Mouse (Mus musculus) neural tube, embryonic 12.5 days (tissue): ENCODE measurements at regions not wholly inside any gene's neighbourhood (a gene's known extent, or its start where the extent isn't known, plus 50 kb on each side); places are given as distances from the start of the nearest gene placed in this dataset.
"Not testable (repeated sequence)": the region's sequence is repeated elsewhere in the genome, so short reads cannot be mapped to it uniquely, and the experiment has no call there.

Experiments
- ATAC-seq: fragments of 200-750 bp; cut with Nextera tagmentation; 2 replicates; pipeline ENCODE4 v1.8.0; 2017; ENCODE audit warnings: low read depth, mild to moderate bottlenecking, moderate TSS enrichment, moderate library complexity; ENCODE audit not compliant: low FRiP score
- H3K27ac ChIP-seq: fragments of 300-500 bp; sonication (generic); 2 replicates; pipeline ENCODE4 v1.5.1; 2016
- H3K27me3 ChIP-seq: fragments of 300-500 bp; sonication (generic); replicated peaks from 2 replicates; pipeline ENCODE4 v1.6.1; 2016; ENCODE audit warnings: mild to moderate bottlenecking
- H3K36me3 ChIP-seq: fragments of 300-500 bp; sonication (generic); 2 replicates; pipeline ENCODE4 v1.6.1; 2016; ENCODE audit warnings: mild to moderate bottlenecking
- H3K4me1 ChIP-seq: fragments of 300-500 bp; sonication (generic); 2 replicates; pipeline ENCODE4 v1.6.1; 2016
- H3K4me2 ChIP-seq: fragments of 300-500 bp; sonication (generic); replicated peaks from 2 replicates; pipeline ENCODE4 v1.6.1; 2016; ENCODE audit warnings: mild to moderate bottlenecking
- H3K4me3 ChIP-seq: fragments of 300-500 bp; sonication (generic); 2 replicates; pipeline ENCODE4 v1.5.1; 2016
- H3K9ac ChIP-seq: fragments of 300-500 bp; sonication (generic); 2 replicates; pipeline ENCODE4 v1.6.1; 2016; ENCODE audit warnings: mild to moderate bottlenecking
- H3K9me3 ChIP-seq: fragments of 300-500 bp; sonication (generic); 2 replicates; pipeline ENCODE4 v1.6.1; 2016; ENCODE audit warnings: mild to moderate bottlenecking
- WGBS: fragments of 180-500 bp; shearing (Covaris S2); methylation state at CpG from one replicate; pipeline ENCODE4 v1.1.7; 2016; 5-methylcytosine and 5-hydroxymethylcytosine counted together

DNA sequence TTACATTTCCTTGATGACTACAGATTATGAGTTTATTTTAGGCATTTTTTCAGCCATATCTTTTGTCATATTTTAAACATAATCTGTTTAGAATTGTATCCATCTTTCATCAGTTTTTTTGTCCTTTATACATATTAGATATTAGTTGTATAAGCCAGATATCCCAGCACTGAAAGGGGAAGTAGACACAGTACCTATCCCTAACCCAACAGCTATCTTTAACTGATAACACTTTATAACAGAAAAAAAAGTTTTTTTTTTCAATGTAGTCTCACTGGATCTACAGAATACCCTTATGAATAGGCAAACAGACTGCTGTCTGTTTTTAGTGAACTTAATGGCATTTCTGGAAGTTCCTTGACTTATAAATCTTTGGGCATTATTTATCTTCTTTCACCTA lies 1152.1 kb upstream of the Fam98a start:
- Histone ChIP-seq H3K4me2 (no peak overlapping the region), H3K4me3 (no peak overlapping the region), H3K36me3 (no peaks in the 10 kb centered on the region), H3K9me3 (no peaks in the 10 kb centered on the region), H3K4me1 (no peaks in the 10 kb centered on the region), H3K9ac (no peak overlapping the region), H3K27me3 (no peaks in the 10 kb centered on the region), H3K27ac (no peak overlapping the region)
- ATAC-seq = no peak

DNA sequence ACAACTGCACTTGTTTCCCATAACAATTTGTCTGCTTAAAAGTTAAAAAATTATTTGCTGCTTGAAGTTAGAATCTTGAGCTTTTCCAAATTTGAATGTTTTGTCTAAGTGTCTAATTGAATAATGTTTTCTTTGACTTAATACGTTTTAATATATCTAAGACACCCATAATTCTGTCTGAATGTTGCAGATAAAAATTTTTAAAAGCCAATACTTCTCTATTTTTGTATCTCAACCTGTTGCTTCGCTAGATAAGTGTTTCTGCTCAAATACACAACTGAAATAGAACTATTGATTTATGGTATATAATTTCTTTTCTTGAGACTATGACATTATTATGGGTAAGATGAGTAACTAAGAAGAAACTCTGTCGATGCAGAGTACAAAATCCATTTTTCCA lies 1144.5 kb upstream of the Fam98a start:
- H3K9me3 ChIP-seq = no peaks in the 10 kb centered on the region
- H3K4me3 ChIP-seq = no peak overlapping the region
- no peaks in the 10 kb centered on the region for H3K4me1 ChIP-seq
- no peaks in the 10 kb centered on the region for H3K27me3 ChIP-seq
- 79% methylated on average over 3 of the region's 3 CpGs for WGBS
- H3K27ac ChIP-seq = no peak overlapping the region
- ATAC-seq = no peak
- no peak overlapping the region for H3K9ac ChIP-seq
- no peaks in the 10 kb centered on the region for H3K36me3 ChIP-seq
- H3K4me2 ChIP-seq = no peak overlapping the region

DNA sequence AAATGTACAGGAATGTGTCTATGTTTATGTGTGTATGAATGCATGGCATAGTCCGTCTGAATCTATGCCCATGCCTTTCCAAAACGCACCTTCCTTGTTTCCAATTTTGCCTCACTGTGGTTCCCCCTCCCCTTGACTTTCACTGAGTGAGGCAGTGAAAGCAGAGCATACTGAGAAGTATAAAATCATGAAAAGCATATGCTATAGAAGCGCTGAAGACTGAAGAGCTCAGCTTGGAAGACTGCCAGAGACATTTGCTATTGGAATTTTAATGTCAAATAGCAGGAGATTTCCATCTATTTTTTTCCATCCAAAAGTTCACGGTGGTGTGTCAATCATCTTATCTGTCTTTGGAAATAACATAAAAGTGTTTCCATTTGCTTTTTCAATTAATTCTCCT lies 1106.3 kb upstream of the Fam98a start:
- Histone ChIP-seq H3K4me2 (no peak overlapping the region), H3K27me3 (no peaks in the 10 kb centered on the region), H3K4me3 (no peak overlapping the region), H3K9ac (no peak overlapping the region), H3K4me1 (no peaks in the 10 kb centered on the region), H3K9me3 (no peaks in the 10 kb centered on the region), H3K27ac (no peak overlapping the region), H3K36me3 (no peaks in the 10 kb centered on the region)
- ATAC-seq = no peak
- WGBS = 82% methylated on average over 4 of the region's 4 CpGs

DNA sequence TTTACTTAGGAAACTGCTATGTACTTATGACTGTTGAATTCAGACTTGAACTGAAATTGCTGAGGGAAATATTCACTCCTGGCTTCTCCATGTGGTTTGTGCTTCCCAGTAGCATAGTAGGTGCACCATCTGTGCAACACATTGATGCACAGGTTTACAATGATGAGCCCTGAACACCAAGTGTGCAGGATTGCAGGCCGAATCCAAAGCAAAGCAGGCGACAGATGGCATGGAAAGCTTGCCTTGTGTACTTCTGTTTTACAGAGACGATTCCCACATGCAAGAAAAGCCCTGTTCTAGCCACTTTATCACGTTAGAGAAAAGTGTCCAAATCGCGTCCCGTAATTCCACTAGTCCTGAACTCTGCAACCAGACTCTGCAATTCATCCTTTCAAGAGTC lies 1074.2 kb upstream of the Fam98a start:
- no peak overlapping the region for H3K27ac ChIP-seq
- H3K4me2 ChIP-seq = no peak overlapping the region
- ATAC-seq = no peak
- no peaks in the 10 kb centered on the region for H3K27me3 ChIP-seq
- H3K4me3 ChIP-seq = no peak overlapping the region
- no peaks in the 10 kb centered on the region for H3K4me1 ChIP-seq
- 85% methylated on average over 7 of the region's 7 CpGs for WGBS
- H3K36me3 ChIP-seq = no peaks in the 10 kb centered on the region
- H3K9ac ChIP-seq = no peak overlapping the region
- H3K9me3 ChIP-seq = no peaks in the 10 kb centered on the region

DNA sequence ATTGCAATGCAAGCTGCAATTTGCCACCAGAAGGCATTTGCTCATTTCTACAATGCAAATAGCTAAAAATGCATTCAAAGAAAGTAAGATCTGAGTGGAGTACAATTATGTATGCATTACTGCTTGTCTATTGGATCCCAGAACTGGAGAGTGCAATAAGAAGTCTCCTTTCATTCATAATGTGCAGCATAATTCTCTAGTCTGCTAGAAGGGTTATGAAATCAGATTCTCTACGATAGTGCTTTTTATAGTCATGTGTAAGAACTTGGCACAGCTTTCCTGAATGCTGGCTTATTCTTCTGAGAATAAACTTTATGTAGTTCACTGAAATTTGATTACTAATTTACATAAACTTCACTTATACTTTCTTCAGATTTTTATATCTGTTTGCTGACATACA lies 1053.5 kb upstream of the Fam98a start:
- no peak for ATAC-seq
- Histone ChIP-seq H3K36me3 (no peaks in the 10 kb centered on the region), H3K4me1 (no peaks in the 10 kb centered on the region), H3K4me3 (no peak overlapping the region), H3K4me2 (no peak overlapping the region), H3K9ac (no peak overlapping the region), H3K9me3 (no peaks in the 10 kb centered on the region), H3K27me3 (no peaks in the 10 kb centered on the region), H3K27ac (no peak overlapping the region)
- 77% methylated on average over 1 of the region's 1 CpGs for WGBS

DNA sequence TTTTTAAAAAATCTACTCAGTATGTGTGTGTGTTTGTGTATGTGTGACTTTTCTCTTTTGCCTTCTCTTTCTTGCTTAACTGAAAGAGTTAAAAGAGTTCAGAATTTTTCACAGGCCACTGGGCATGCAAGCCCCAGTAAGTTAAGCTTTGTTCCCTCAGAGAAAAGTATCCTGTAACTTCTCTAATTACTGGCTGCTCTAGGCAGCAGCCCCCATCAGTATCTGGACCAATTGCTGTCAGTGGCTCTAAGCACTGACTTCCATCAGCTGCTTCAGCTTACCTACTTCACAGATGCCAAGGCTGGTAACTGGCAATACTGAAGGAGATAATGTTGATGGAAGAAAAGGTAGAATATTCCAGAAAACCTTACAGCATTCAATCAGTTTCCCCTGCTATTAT lies 1026.6 kb upstream of the Fam98a start:
- H3K9me3 ChIP-seq = no peaks in the 10 kb centered on the region
- no peak overlapping the region for H3K4me2 ChIP-seq
- H3K27ac ChIP-seq = no peak overlapping the region
- H3K9ac ChIP-seq = no peak overlapping the region
- H3K4me3 ChIP-seq = no peak overlapping the region
- ATAC-seq = no peak
- no peaks in the 10 kb centered on the region for H3K4me1 ChIP-seq
- H3K36me3 ChIP-seq = no peaks in the 10 kb centered on the region
- H3K27me3 ChIP-seq = no peaks in the 10 kb centered on the region

DNA sequence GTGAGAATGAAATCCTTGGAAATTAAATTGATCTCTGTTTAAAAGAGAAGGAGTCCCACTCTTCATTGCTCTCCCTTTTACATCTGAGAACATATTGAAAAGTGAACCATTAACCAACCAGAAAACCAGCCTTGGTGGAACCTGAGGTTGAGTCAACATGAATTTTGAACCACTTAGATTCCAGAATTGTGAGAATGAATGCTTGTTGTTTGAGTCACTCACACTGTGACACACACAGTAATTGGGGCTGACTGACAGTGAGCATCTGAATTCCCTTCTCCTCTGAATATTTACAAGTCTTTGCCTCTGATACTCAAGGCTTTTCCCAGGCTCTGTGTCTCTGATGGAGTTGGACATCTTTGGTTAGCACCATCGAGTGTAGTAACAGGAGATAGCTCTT lies 1008.0 kb upstream of the Fam98a start:
- Histone ChIP-seq H3K36me3 (no peaks in the 10 kb centered on the region), H3K27me3 (no peaks in the 10 kb centered on the region), H3K27ac (no peak overlapping the region), H3K4me1 (no peaks in the 10 kb centered on the region), H3K9ac (no peak overlapping the region), H3K4me2 (no peak overlapping the region), H3K9me3 (no peaks in the 10 kb centered on the region), H3K4me3 (no peak overlapping the region)
- no peak for ATAC-seq
- whole genome bisulfite sequencing = 74% methylated on average over 1 of the region's 1 CpGs

DNA sequence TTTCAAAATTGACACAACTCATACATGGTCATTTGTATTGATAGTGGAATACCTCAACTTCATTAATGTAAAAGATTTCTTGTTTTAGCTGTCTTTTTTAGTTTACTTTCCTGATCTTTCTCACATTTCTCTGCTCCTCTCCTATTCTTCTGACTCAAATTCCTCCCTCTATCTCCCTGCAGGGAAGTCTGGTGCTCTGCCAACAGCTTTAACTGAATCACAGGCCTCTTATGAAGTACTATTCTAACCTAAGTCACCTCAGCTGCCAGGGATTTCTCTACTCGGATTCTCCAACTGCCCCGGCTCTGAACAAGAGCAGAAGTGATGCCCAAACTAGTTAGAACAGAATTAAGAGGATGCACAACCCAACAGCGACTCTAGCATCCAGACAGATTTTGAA lies 993.8 kb upstream of the Fam98a start:
- Histone ChIP-seq H3K9me3 (no peaks in the 10 kb centered on the region), H3K4me3 (no peak overlapping the region), H3K27ac (no peak overlapping the region), H3K27me3 (no peaks in the 10 kb centered on the region), H3K4me2 (no peak overlapping the region), H3K36me3 (no peaks in the 10 kb centered on the region), H3K9ac (no peak overlapping the region), H3K4me1 (no peaks in the 10 kb centered on the region)
- 83% methylated on average over 3 of the region's 3 CpGs for WGBS
- no peak for ATAC-seq

DNA sequence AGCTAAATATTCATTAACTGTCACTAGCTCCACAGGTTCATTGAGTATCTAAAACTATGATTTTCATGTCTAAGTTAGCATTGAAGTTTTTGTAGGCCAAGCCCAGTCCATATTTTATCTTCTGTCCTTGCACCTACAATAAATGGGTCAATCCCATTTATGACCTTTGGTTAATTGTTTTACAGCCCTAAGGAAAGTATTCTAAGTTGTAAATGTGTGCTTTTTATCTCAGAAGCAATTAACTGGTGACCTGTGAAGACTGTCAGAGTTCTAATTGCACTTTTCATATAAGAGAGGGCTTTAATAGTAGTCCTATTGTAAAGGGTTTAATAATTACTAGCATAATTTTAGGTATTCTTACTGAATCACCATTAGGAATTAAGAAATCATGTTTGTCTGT lies 984.0 kb upstream of the Fam98a start:
- Histone ChIP-seq H3K9ac (no peak overlapping the region), H3K36me3 (no peaks in the 10 kb centered on the region), H3K4me2 (no peak overlapping the region), H3K9me3 (no peaks in the 10 kb centered on the region), H3K27me3 (no peaks in the 10 kb centered on the region), H3K4me3 (no peak overlapping the region), H3K4me1 (no peaks in the 10 kb centered on the region), H3K27ac (no peak overlapping the region)
- no peak for ATAC-seq

DNA sequence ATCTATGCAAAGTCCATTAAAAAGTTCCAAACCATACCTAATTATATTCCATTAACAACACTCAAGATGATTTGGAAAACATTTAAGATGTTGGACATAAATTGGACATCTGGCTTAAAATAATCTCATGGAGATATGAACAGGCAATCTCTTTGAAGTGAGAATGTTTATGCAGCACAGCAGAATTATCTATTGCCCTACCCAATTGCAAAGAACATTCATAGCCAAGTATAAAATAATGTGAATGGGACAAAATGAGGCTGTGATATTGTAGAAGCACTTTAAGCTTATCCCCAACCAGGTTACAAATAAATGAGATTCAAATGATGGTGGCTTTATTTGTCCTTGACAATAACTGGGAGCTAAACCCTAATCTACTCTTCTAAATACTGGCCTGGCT lies 950.0 kb upstream of the Fam98a start:
- Histone ChIP-seq H3K4me3 (no peak overlapping the region), H3K4me1 (no peaks in the 10 kb centered on the region), H3K4me2 (no peak overlapping the region), H3K27ac (no peak overlapping the region), H3K9me3 (no peaks in the 10 kb centered on the region), H3K36me3 (no peaks in the 10 kb centered on the region), H3K9ac (no peak overlapping the region), H3K27me3 (no peaks in the 10 kb centered on the region)
- ATAC-seq = no peak

DNA sequence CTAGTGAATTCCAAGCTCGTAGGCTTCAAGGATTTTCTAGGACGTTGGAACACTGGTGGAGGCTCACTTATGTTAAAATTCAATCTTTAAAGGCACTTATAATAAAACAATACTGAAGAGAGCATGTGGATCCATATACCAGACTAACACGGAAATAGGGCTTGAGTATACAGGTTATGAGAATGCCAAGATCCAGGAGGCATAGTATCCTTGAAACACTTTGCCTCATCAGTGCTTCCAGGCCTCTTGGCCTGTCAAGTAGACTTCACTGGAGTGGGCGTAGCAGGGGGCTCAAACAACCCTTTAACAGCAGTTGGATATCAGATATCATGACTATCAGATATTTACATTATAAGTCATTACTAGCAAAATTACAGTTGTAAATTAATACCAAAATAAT lies 948.7 kb upstream of the Fam98a start:
- no peaks in the 10 kb centered on the region for H3K4me1 ChIP-seq
- WGBS = 75% methylated on average over 4 of the region's 4 CpGs

DNA sequence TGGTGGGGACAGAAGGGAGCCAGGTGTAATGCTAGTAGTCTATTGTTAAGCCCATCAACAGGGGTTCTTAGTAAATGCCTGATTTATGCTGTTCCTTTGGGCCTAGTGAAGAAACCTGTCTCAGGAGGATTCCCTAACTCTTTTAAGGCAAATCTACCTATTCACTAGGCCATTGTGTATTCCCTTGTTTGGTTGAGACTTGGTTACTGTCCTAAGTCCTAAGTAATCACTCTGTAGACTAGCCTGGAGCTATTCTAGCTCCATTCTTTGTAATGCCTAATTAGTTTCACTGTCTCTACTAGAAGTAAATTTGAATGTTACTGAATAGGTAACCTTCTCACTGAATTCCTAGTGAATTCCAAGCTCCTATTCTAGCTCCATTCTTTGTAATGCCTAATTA lies 948.2 kb upstream of the Fam98a start:
- H3K4me1 ChIP-seq, H3K4me2 ChIP-seq, H3K9ac ChIP-seq, H3K9me3 ChIP-seq, H3K4me3 ChIP-seq, ATAC-seq, H3K27me3 ChIP-seq, H3K27ac ChIP-seq, H3K36me3 ChIP-seq: not testable (repeated sequence)

More for the DNA sequence above, 948.7 kb upstream of the Fam98a start:
- Histone ChIP-seq H3K9me3 (no peaks in the 10 kb centered on the region), H3K4me3 (no peak overlapping the region), H3K36me3 (no peaks in the 10 kb centered on the region), H3K4me2 (no peak overlapping the region), H3K27me3 (no peaks in the 10 kb centered on the region), H3K27ac (no peak overlapping the region), H3K9ac (no peak overlapping the region)
- no peak for ATAC-seq

DNA sequence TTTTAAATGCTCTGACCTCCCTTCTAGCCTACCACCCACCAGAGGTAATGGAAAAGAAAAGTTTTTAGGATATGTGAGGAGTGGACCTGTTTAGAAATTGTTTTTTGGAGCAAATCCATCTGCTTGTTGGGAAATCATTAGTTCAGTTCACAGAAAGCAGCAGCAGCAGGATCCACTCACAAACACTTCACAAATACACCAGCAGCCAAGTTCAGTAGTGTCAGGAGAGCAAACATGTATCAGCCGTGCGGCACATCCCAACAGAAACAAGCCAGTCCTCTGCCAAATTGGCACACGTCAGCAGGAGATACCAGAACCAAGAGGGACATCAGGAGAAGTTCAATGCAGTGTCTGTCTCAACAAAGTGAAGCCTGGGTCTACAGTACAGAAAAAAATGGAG lies 935.6 kb upstream of the Fam98a start:
- H3K27ac ChIP-seq = no peak overlapping the region
- no peaks in the 10 kb centered on the region for H3K27me3 ChIP-seq
- no peak for ATAC-seq
- H3K36me3 ChIP-seq = no peaks in the 10 kb centered on the region
- 88% methylated on average over 3 of the region's 3 CpGs for WGBS
- H3K9me3 ChIP-seq = no peaks in the 10 kb centered on the region
- no peak overlapping the region for H3K4me3 ChIP-seq
- no peak overlapping the region for H3K9ac ChIP-seq
- no peaks in the 10 kb centered on the region for H3K4me1 ChIP-seq
- no peak overlapping the region for H3K4me2 ChIP-seq

DNA sequence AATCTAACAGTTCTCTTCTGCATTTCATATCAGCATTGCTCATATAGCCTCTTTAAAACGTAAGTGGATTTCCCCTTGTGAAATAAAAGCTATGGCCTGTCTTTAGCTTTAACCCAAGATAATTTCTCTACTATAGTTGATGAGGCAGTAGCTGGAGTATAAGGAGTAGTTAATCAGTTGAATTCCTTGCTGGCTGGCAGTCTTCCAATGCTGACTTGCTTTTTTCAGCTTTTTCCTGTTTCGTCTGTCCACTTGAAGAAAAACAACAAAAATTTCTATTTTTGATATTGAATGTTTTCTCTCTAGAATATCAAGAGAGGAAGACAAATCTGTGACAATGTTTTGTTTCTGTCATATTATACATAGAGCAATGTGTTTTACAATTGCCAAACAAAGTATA lies 932.4 kb upstream of the Fam98a start:
- Histone ChIP-seq H3K27me3 (no peaks in the 10 kb centered on the region), H3K27ac (no peak overlapping the region), H3K4me1 (no peaks in the 10 kb centered on the region), H3K9ac (no peak overlapping the region), H3K4me3 (no peak overlapping the region), H3K9me3 (no peaks in the 10 kb centered on the region), H3K36me3 (no peaks in the 10 kb centered on the region), H3K4me2 (no peak overlapping the region)
- WGBS = 73% methylated on average over 2 of the region's 2 CpGs
- ATAC-seq = no peak
